In the genomic region with DNA sequence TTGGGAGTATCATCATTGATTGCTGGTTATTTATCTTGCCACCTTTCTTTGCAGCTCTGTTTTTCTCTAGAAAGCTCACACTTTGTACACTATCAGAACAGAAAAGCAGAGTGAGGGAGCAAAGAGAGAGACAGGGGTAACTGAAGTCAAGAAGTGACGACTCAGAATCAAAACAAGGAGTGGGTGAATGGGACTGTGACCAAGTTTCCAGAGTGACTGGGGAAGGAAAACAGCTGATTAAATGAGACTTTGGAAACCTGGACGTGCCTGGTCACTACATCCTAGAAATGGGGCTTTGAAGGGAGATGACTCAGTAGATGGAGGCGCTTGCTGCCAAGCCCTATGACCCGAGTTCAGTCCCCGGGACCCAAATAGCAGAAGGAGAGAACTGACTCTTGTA, we compare ENCODE assay signal across 26 mouse cellular contexts.
DNase-seq lines count a peak whose midpoint lies in the region; ATAC-seq and TF ChIP-seq lines count a peak whose summit lies in the region.
"Had no signal": no experiment of that assay in that cellular context is flagged by ENCODE, and none has a peak within 500 bp of the region (broad histone marks: within the 10 kb centered on the region; RNA-seq: fewer than 3 reads in every experiment).

No protein-coding gene starts in this region.

- TF ChIP-seq EP300 in lung, postnatal 0 days (IDR thresholded peaks at IDR 0.05) = no peak

- peak; percentile 30 for DNase-seq in lung, postnatal 36 days
- DNase-seq in lung, postnatal 0 days (ENCODE audit: low spot score) = no peak
- peak; percentile 20 for DNase-seq in NIH3T3 (ENCODE audit: low read depth)
- no peak for DNase-seq in layer of hippocampus, adult 2 months (ENCODE audit: low spot score in 2 of 2)
- no peak for DNase-seq in adrenal gland, postnatal 14 days
- DNase-seq: adrenal gland, adult 2 months; adrenal gland, postnatal 25 days; cerebellum, adult 11-12 months; cerebellum, adult 8-10 months; cerebellum, postnatal 10 days; cerebellum, postnatal 36 days; embryo, embryonic 11 days; forebrain, postnatal 0 days; gastrocnemius, adult 2 months; gastrocnemius, postnatal 14 days; heart, adult 18-20 months; heart, postnatal 4 days had no signal

- no peaks in the 10 kb centered on the region; the same call in 1 of the 2 replicates for H3K4me1 ChIP-seq in lung, postnatal 0 days (ENCODE audit: insufficient read depth, low read depth, low read length)
- no peaks in the 10 kb centered on the region for H3K4me1 ChIP-seq in embryonic fibroblast, embryonic 13.5 days (ENCODE audit: control insufficient read depth, insufficient read depth, low read length)
- H3K4me1 ChIP-seq: embryonic facial prominence, embryonic 13.5 days; heart, embryonic 15.5 days; hindbrain, embryonic 12.5 days; hindbrain, embryonic 15.5 days had no signal

- H3K4me3 ChIP-seq in lung, postnatal 0 days (ENCODE audit: low read depth, low read length) = no peak overlapping the region
- no peak overlapping the region for H3K4me3 ChIP-seq in embryonic fibroblast, embryonic 13.5 days (ENCODE audit: insufficient read depth, low read length)
- H3K4me3 ChIP-seq in layer of hippocampus, adult 2 months = no peak overlapping the region
- H3K4me3 ChIP-seq: embryonic facial prominence, embryonic 10.5 days; embryonic facial prominence, embryonic 13.5 days; gastrocnemius, adult 2 months; heart, embryonic 12.5 days; heart, embryonic 15.5 days; hindbrain, embryonic 12.5 days; hindbrain, embryonic 15.5 days had no signal

- no peaks in the 10 kb centered on the region for H3K36me3 ChIP-seq in lung, postnatal 0 days (ENCODE audit: insufficient read depth, low read length)
- H3K36me3 ChIP-seq: heart, embryonic 12.5 days; heart, embryonic 15.5 days; hindbrain, embryonic 12.5 days; hindbrain, embryonic 15.5 days had no signal

- no peaks in the 10 kb centered on the region for H3K27me3 ChIP-seq in lung, postnatal 0 days (replicated peaks; ENCODE audit: insufficient read depth, low read length)
- H3K27me3 ChIP-seq: heart, embryonic 12.5 days; heart, embryonic 15.5 days; hindbrain, embryonic 12.5 days; hindbrain, embryonic 15.5 days; Patski had no signal

- H3K9ac ChIP-seq in lung, postnatal 0 days (replicated peaks; ENCODE audit: low read depth) = no peak overlapping the region
- H3K9ac ChIP-seq: embryonic facial prominence, embryonic 13.5 days; forebrain, postnatal 0 days; heart, embryonic 12.5 days; heart, embryonic 15.5 days; hindbrain, embryonic 12.5 days; hindbrain, embryonic 15.5 days had no signal

- 68% methylated on average over 5 of the region's 5 CpGs for WGBS in lung, postnatal 0 days

- no peak for TF ChIP-seq CTCF in lung, postnatal 0 days (IDR thresholded peaks at IDR 0.05)
- no peak for TF ChIP-seq CTCF in embryonic fibroblast, embryonic 13.5 days (IDR thresholded peaks at IDR 0.05; ENCODE audit: borderline replicate concordance, insufficient read depth, low read length)
- no peak for TF ChIP-seq CTCF in layer of hippocampus, adult 2 months (conservative IDR thresholded peaks at IDR 0.05)

- no peak overlapping the region for H3K27ac ChIP-seq in lung, postnatal 0 days (ENCODE audit: low read length)
- peak overlapping the region; percentile 76; the same call in 1 of the 2 replicates for H3K27ac ChIP-seq in embryonic fibroblast, embryonic 13.5 days (ENCODE audit: insufficient read depth, low read length)
- H3K27ac ChIP-seq in layer of hippocampus, adult 2 months = no peak overlapping the region
- H3K27ac ChIP-seq: embryonic facial prominence, embryonic 13.5 days; gastrocnemius, adult 2 months; heart, embryonic 15.5 days; hindbrain, embryonic 12.5 days; hindbrain, embryonic 15.5 days had no signal

- no peak overlapping the region for H3K4me2 ChIP-seq in lung, postnatal 0 days (replicated peaks; ENCODE audit: low read depth, low read length)
- H3K4me2 ChIP-seq: embryonic facial prominence, embryonic 13.5 days; heart, embryonic 12.5 days; heart, embryonic 15.5 days; hindbrain, embryonic 12.5 days; hindbrain, embryonic 15.5 days had no signal

- 0 out of 2 replicates have a peak, but pooled peaks cover 3% of the 10 kb centered on the region for H3K9me3 ChIP-seq in lung, postnatal 0 days (ENCODE audit: low read length)
- H3K9me3 ChIP-seq: heart, embryonic 15.5 days; hindbrain, embryonic 12.5 days had no signal

- no peak for TF ChIP-seq POLR2A in embryonic fibroblast, embryonic 13.5 days (IDR thresholded peaks at IDR 0.05; ENCODE audit: low read depth, low read length)

- ATAC-seq in lung, postnatal 0 days = no peak
- ATAC-seq: forebrain, embryonic 14.5 days; forebrain, postnatal 0 days; Patski had no signal

Comparison
In these comparisons a context has a peak if more than half of its experiments do, and no peak if none do; other contexts are left out.
1. DNase-seq: peak in lung, postnatal 36 days (single experiment) and NIH3T3 (single experiment); none in lung, postnatal 0 days (single experiment), layer of hippocampus, adult 2 months (0 of 2) and adrenal gland, postnatal 14 days (single experiment).